ENCODE assay signal across 9 mouse cellular contexts in the genomic region with DNA sequence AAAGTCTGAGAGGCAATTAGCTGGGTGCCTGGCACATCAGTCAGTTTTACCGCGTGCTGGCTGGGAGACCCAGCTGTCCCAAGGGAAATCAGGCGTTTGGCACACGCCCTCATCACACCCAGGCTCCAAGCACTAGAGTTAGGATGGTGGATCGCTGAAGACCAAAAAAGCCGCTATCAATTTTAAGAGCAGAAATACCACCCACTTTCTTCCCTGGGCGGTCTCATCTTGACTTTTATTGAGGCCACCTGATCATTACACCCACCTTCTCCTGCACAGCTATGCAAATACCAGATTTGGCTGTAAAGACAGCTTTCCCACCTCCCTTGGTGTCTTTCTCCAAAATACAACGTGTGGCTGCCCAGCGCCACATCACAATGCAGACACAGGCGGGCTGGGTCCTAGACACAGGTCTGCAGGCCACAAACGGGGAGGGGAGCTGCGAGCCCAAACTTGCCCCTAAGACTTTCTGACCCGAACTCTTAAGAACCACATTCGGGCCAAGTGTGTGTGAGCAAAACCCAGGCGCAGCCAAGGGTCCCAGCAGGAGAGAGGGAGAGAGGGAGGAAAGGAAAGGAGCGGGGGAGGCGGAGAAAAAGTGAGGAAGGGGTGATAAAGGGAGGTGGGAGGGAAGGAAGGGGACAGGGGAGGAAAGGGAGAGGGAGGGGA. TPM values are rescaled to one million over a fixed set of nuclear protein-coding genes. Genes with fewer than 3 reads are reported as not detected.
DNase-seq lines count a peak whose midpoint lies in the region; ATAC-seq lines count a peak whose summit lies in the region.
"Had no signal": no experiment of that assay in that cellular context is flagged by ENCODE, and none has a peak within 500 bp of the region (broad histone marks: within the 10 kb centered on the region; RNA-seq: fewer than 3 reads in every experiment).

No protein-coding gene starts in this region.

- WGBS in hindbrain, embryonic 15.5 days: 19% methylated on average over 17 of the region's 17 CpGs

- no peak overlapping the region for H3K9ac ChIP-seq in hindbrain, embryonic 15.5 days

- no peaks in the 10 kb centered on the region for H3K36me3 ChIP-seq in hindbrain, embryonic 15.5 days
- H3K36me3 ChIP-seq: G1E had no signal

- H3K9me3 ChIP-seq in hindbrain, embryonic 15.5 days: no peaks in the 10 kb centered on the region

- peaks cover 18% of the 10 kb centered on the region; the same call in 1 of the 2 replicates for H3K4me1 ChIP-seq in hindbrain, embryonic 15.5 days (replicated peaks)

- peak overlapping the region; percentile 51 for H3K4me3 ChIP-seq in hindbrain, embryonic 15.5 days

- peak overlapping the region; percentile 98 for H3K4me2 ChIP-seq in hindbrain, embryonic 15.5 days

- peak; percentile 90 for DNase-seq in heart, adult 11 months
- no peak for DNase-seq in heart, postnatal 14 days
- DNase-seq in right cerebral cortex, postnatal 25 days: peak; percentile 29
- DNase-seq in right cerebral cortex, postnatal 4 days: no peak
- peak; percentile 28 for DNase-seq in naive thymus-derived CD4-positive, alpha-beta T cell, adult 2 months (ENCODE audit: low read depth)
- DNase-seq in gastrocnemius, adult 18-20 months (ENCODE audit: low spot score): no peak
- DNase-seq in adrenal gland, postnatal 4 days (ENCODE audit: low spot score in 2 of 2): no peak

- peaks cover 4% of the 10 kb centered on the region; the same call in 1 of the 2 replicates for H3K27me3 ChIP-seq in hindbrain, embryonic 15.5 days

- no peak overlapping the region for H3K27ac ChIP-seq in hindbrain, embryonic 15.5 days (replicated peaks)

- intact Hi-C loops in heart, postnatal 14 days (cut with DNase I): no loop called here

- peak; percentile 40; the same call in 1 of the 2 replicates for ATAC-seq in hindbrain, embryonic 15.5 days (ENCODE audit: low FRiP score, low read depth)

RNA-seq across cellular contexts. Expression of a gene that starts 19.8 kb away (rescaled TPM):
- 1 to 10 TPM; 3.3 to 6.1 TPM for total RNA-seq in heart, postnatal 14 days (2021)
- polyA plus RNA-seq in hindbrain, embryonic 15.5 days (2015; fragmentation: Nextera tagmentation; extraction: Ambion mirVana): 2.1 and 4.3 TPM in 2 replicates
- 1 to 10 TPM; 2.1 to 5.3 TPM for total RNA-seq in gastrocnemius, adult 18-20 months (2021)
- 1 to 10 TPM; 4.3 to 6.5 TPM for total RNA-seq in adrenal gland, postnatal 4 days (2021)
- total RNA-seq: G1E had no signal
- polyA plus RNA-seq: G1E had no signal

Comparison
In these comparisons a context has a peak if more than half of its experiments do, and no peak if none do; other contexts are left out.
1. DNase-seq: peak in heart, adult 11 months (single experiment), right cerebral cortex, postnatal 25 days (single experiment) and naive thymus-derived CD4-positive, alpha-beta T cell, adult 2 months (single experiment); none in heart, postnatal 14 days (0 of 2), right cerebral cortex, postnatal 4 days (single experiment), gastrocnemius, adult 18-20 months (single experiment) and adrenal gland, postnatal 4 days (0 of 2).